Mouse (Mus musculus) MEL (cell line): ENCODE measurements around the gene Acmsd.

ENCODE experiments used
- CTCF ChIP-seq, 3 experiments: IDR thresholded peaks in 2 of 3; conservative IDR thresholded peaks in 1 of 3; 2 replicates each; pipeline ENCODE4 v1.5.1; 2011 to 2012; ENCODE audit warnings: low read length in 3 of 3, low read depth in 2 of 3, mild to moderate bottlenecking in 2 of 3, improper control_type of control experiment in 1 of 3, inconsistent platforms in 1 of 3, mixed read lengths in 1 of 3, moderate library complexity in 1 of 3; ENCODE audit not compliant: control insufficient read depth in 1 of 3, insufficient read depth in 1 of 3, poor library complexity in 1 of 3, severe bottlenecking in 1 of 3
- E2F4 ChIP-seq: IDR thresholded peaks from 2 replicates; pipeline ENCODE4 v1.6.1; 2011; ENCODE audit warnings: low read depth, low read length, improper control_type of control experiment, borderline replicate concordance
- EP300 ChIP-seq, 2 experiments: IDR thresholded peaks; 2 replicates each; pipeline ENCODE4 v1.6.1; 2011; ENCODE audit warnings: improper control_type of control experiment in 2 of 2, low read length in 2 of 2, low read depth in 1 of 2, mild to moderate bottlenecking in 1 of 2
- KAT2A ChIP-seq: conservative IDR thresholded peaks from 2 replicates; pipeline ENCODE4 v1.6.1; 2012; ENCODE audit warnings: low read depth, low read length, improper control_type of control experiment, inconsistent platforms
- MAX ChIP-seq: IDR thresholded peaks from 2 replicates; pipeline ENCODE4 v1.6.1; 2011; ENCODE audit warnings: low read length, improper control_type of control experiment
- MAZ ChIP-seq: IDR thresholded peaks from 2 replicates; pipeline ENCODE4 v1.6.1; 2012; ENCODE audit warnings: low read depth, mild to moderate bottlenecking, inconsistent platforms, low read length, improper control_type of control experiment
- POLR2A ChIP-seq, 2 experiments: IDR thresholded peaks; 2 replicates each; pipeline ENCODE4 v1.6.1; 2011 to 2012; ENCODE audit warnings: low read length in 2 of 2, mild to moderate bottlenecking in 2 of 2, control low read depth in 1 of 2, improper control_type of control experiment in 1 of 2, low read depth in 1 of 2, moderate library complexity in 1 of 2; ENCODE audit not compliant: control insufficient read depth in 1 of 2, insufficient read depth in 1 of 2, poor library complexity in 1 of 2
- POLR2AphosphoS2 ChIP-seq: IDR thresholded peaks from 2 replicates; pipeline ENCODE4 v1.6.1; 2011; ENCODE audit warnings: low read length, improper control_type of control experiment
- USF1 ChIP-seq: IDR thresholded peaks from 2 replicates; pipeline ENCODE4 v1.6.1; 2014; ENCODE audit warnings: low read depth, mild to moderate bottlenecking, inconsistent platforms, low read length, improper control_type of control experiment, moderate library complexity
- USF2 ChIP-seq, 2 experiments: IDR thresholded peaks; 2 replicates each; pipeline ENCODE4 v1.6.1; 2011 to 2012; ENCODE audit warnings: improper control_type of control experiment in 2 of 2, low read length in 2 of 2, borderline replicate concordance in 1 of 2, inconsistent platforms in 1 of 2, low read depth in 1 of 2, mild to moderate bottlenecking in 1 of 2; ENCODE audit not compliant: insufficient read depth in 1 of 2
- ZC3H11A ChIP-seq: IDR thresholded peaks from 2 replicates; pipeline ENCODE4 v1.6.1; 2012; ENCODE audit warnings: low read depth, mild to moderate bottlenecking, inconsistent platforms, low read length, improper control_type of control experiment
- ZNF384 ChIP-seq: IDR thresholded peaks from 2 replicates; pipeline ENCODE4 v1.6.1; 2012; ENCODE audit warnings: low read depth, mild to moderate bottlenecking, inconsistent platforms, low read length, improper control_type of control experiment

DNA sequence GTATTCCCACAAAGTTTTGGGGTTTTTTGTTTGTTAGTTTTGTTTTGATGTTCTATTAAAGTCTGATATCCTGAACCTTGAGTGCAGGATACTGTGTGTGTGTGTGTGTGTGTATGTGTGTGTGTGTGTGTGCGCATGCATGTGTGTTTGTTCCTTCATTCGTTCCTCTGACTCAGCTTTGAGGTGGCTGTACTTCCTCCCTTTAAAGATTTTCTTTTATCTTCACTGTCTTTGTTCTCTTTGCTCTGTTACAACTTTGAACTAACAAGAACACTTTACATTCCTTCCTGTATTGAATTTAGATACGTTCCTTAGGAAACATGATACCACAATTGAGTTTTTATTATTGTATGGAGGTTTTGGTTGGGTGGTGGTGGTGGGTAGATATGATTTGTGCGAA is 67.1 kb downstream of the Acmsd start:
- no peak for TF ChIP-seq KAT2A
- TF ChIP-seq POLR2A (IDR thresholded peaks at IDR 0.05; ENCODE audit: control insufficient read depth in 1 of 2, insufficient read depth in 1 of 2, low read depth in 1 of 2, low read length in 2 of 2, poor library complexity in 1 of 2): no peak
- TF ChIP-seq E2F4: no peak
- no peak for TF ChIP-seq CTCF (IDR thresholded peaks at IDR 0.05 in 2 of 3, conservative IDR thresholded peaks at IDR 0.05 in 1 of 3; ENCODE audit: control insufficient read depth in 1 of 3, insufficient read depth in 1 of 3, low read depth in 2 of 3, low read length in 3 of 3, poor library complexity in 1 of 3, severe bottlenecking in 1 of 3)
- no peak for TF ChIP-seq MAX
- TF ChIP-seq MAZ: no peak
- no peak for TF ChIP-seq ZNF384
- TF ChIP-seq EP300 (IDR thresholded peaks at IDR 0.05; ENCODE audit: low read depth in 1 of 2, low read length in 2 of 2): no peak; a peak in 1 of 4 replicates
- TF ChIP-seq USF1: no peak
- TF ChIP-seq ZC3H11A: no peak
- no peak for TF ChIP-seq USF2 (IDR thresholded peaks at IDR 0.05; ENCODE audit: borderline replicate concordance in 1 of 2, insufficient read depth in 1 of 2, low read depth in 1 of 2, low read length in 2 of 2)
- no peak for TF ChIP-seq POLR2AphosphoS2
